Mouse (Mus musculus) G1E (cell line): Measurements from ENCODE around the gene Tab1.

Experiments used
- CTCF ChIP-seq: IDR thresholded peaks from 2 replicates; pipeline ENCODE4 v1.5.1; 2012; ENCODE audit warnings: low read depth, low read length, inconsistent platforms, mixed read lengths
- GATA1 ChIP-seq: IDR thresholded peaks from 2 replicates; pipeline ENCODE4 v1.6.1; 2012; ENCODE audit warnings: borderline replicate concordance, low read length, inconsistent platforms, mixed read lengths
- GATA2 ChIP-seq: IDR thresholded peaks from 2 replicates; pipeline ENCODE4 v1.6.1; 2012; ENCODE audit warnings: low read depth, low read length, inconsistent platforms, borderline replicate concordance
- POLR2AphosphoS5 ChIP-seq: IDR thresholded peaks from 2 replicates; pipeline ENCODE4 v1.6.1; 2012; ENCODE audit warnings: low read depth, low read length, inconsistent platforms; ENCODE audit not compliant: insufficient replicate concordance
- TAL1 ChIP-seq: conservative IDR thresholded peaks from 2 replicates; pipeline ENCODE4 v1.6.1; 2012; ENCODE audit warnings: low read depth, low read length, inconsistent platforms, mixed read lengths

DNA sequence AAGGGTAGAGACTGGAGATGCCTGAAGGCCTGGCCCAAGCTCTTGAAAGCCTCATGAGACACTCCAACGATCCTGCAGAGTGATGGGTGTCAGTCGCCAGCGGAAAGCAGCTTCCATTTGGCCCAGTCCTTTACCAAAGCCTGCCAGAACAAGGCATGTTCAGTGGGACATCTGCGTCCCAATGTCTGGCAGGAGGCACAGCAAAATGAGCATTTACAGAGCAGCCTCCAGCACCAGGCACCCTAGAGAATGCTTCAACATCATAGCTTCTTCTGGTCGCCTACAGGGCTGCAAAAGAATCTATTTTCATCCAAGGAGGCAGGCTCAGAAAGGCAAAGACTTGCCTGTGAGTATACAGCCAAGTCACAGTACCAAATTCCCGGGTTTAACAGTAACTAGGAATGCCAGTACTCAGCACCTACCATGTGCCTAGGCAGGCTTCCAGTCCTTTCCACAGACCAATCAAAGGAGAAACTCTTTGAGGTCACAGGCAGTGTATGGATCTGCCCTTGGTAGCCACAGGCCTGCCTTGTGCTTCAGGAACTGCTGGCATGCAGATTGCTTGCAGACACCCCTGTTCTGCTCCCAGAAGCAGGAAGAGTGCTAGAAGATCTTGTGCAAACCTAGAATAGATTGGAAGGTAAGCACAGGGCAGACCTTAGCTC, 69.3 kb downstream of the Tab1 start:
- TF ChIP-seq CTCF (no peak), POLR2AphosphoS5 (no peak), TAL1 (no peak), GATA1 (no peak), GATA2 (no peak)
